Mouse (Mus musculus) G1E (cell line): Measurements from ENCODE around the gene Ngp. TPM values are rescaled to one million over a fixed set of nuclear protein-coding genes. Genes with fewer than 3 reads are reported as not detected.
A peak's percentile ranks its signal among the peaks of the same experiment; 100 is the strongest.

Experiments used
- ATAC-seq: 2 replicates; pipeline ENCODE4 v1.8.0; 2016; ENCODE audit warnings: mild to moderate bottlenecking; ENCODE audit not compliant: insufficient number of reproducible peaks, poor library complexity, low FRiP score, severe bottlenecking; ENCODE audit errors: extremely low read depth
- DNase-seq: peaks from one replicate; pipeline ENCODE4 v3.0.0; 2012; ENCODE audit warnings: low spot score
- H3K27me3 ChIP-seq: 2 replicates; pipeline ENCODE4 v1.6.1; 2012; ENCODE audit warnings: mild to moderate bottlenecking, low read length, inconsistent platforms; ENCODE audit not compliant: insufficient read depth
- H3K36me3 ChIP-seq: replicated peaks from 2 replicates; pipeline ENCODE3; 2012; ENCODE audit warnings: mild to moderate bottlenecking, inconsistent platforms
- H3K4me1 ChIP-seq: 2 replicates; pipeline ENCODE4 v1.6.1; 2012; ENCODE audit warnings: low read depth, low read length, inconsistent platforms, mixed read lengths; ENCODE audit not compliant: insufficient read depth
- H3K4me3 ChIP-seq: 2 replicates; pipeline ENCODE4 v1.5.1; 2012; ENCODE audit warnings: low read depth, mild to moderate bottlenecking, inconsistent platforms, low read length, moderate library complexity, mixed read lengths
- H3K9me3 ChIP-seq: replicated peaks from 2 replicates; pipeline ENCODE4 v1.6.1; 2012; ENCODE audit warnings: inconsistent platforms
- CTCF ChIP-seq: IDR thresholded peaks from 2 replicates; pipeline ENCODE4 v1.5.1; 2012; ENCODE audit warnings: low read depth, low read length, inconsistent platforms, mixed read lengths
- GATA1 ChIP-seq: IDR thresholded peaks from 2 replicates; pipeline ENCODE4 v1.6.1; 2012; ENCODE audit warnings: borderline replicate concordance, low read length, inconsistent platforms, mixed read lengths
- GATA2 ChIP-seq: IDR thresholded peaks from 2 replicates; pipeline ENCODE4 v1.6.1; 2012; ENCODE audit warnings: low read depth, low read length, inconsistent platforms, borderline replicate concordance
- POLR2AphosphoS5 ChIP-seq: IDR thresholded peaks from 2 replicates; pipeline ENCODE4 v1.6.1; 2012; ENCODE audit warnings: low read depth, low read length, inconsistent platforms; ENCODE audit not compliant: insufficient replicate concordance
- TAL1 ChIP-seq: conservative IDR thresholded peaks from 2 replicates; pipeline ENCODE4 v1.6.1; 2012; ENCODE audit warnings: low read depth, low read length, inconsistent platforms, mixed read lengths
- polyA plus RNA-seq: library from polyadenylated mRNA; stranded (reverse); fragments of >175 nt; gene quantifications from 2 replicates; pipeline ENCODE4 v1.2.3, GENCODE M21; 2012
- total RNA-seq, 2 experiments: library from RNA; stranded (forward) in 1 of 2; stranded (reverse) in 1 of 2; fragments of 200-1000 nt in 1 of 2; fragments of >200 nt in 1 of 2; fragmentation: Nextera tagmentation in 1 of 2; gene quantifications; 2 replicates each; pipeline ENCODE4 v1.2.3; 2014 to 2017

The Ngp gene
- total and polyA plus RNA-seq, 3 experiments = 0.08 to 0.11 TPM; not detected in 1

DNA sequence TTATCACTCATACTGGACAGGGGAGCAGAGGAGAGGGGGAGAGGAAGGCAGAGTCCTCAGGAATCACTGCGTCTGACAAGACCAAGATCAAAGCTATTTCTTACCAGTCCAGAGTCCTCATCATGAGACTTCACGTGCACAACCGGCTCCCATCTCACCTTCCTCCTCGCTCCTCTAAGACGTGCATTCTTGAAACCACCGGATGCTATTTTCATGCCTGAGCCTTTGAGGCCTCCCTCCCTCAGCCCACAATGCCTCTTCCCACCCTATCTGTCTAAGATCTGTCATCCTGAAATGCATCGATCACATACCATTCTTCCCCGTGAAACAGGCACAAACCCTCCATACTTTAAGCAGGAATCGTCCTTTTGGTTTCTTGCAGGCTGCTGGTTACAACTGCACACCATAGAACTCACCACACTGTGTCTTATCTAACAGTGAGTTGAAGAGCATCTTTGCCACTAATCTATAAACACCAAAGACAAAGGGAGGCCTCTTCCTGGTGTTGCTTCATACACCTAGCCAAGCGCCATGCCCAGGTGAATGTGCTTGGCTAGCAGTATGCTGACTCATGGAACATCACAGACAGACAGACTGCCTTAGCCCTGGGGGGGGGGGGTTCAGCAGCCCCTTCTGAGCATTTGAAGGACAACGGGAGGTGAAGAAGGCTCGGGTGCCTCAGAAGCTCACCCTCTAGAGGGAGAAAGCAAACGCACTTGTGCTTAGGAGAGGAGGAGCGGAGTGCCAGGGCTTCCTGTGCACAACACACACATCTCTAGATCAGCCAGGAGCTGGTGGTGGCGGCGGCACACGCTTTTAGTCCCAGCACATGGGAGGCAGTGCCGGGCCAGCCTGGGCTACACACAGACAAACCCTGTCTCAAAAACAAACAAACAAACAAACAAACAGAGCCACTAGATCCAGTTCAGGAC lies 41.6 kb downstream of the Ngp start:
- DNase-seq = no peak
- Histone ChIP-seq H3K36me3 (peaks cover 45% of the 10 kb centered on the region), H3K27me3 (no peaks in the 10 kb centered on the region), H3K9me3 (no peaks in the 10 kb centered on the region), H3K4me3 (no peak overlapping the region), H3K4me1 (peaks cover 71% of the 10 kb centered on the region)
- ATAC-seq = no peak
- TF ChIP-seq CTCF (no peak), GATA1 (no peak), GATA2 (no peak), TAL1 (no peak), POLR2AphosphoS5 (no peak)

DNA sequence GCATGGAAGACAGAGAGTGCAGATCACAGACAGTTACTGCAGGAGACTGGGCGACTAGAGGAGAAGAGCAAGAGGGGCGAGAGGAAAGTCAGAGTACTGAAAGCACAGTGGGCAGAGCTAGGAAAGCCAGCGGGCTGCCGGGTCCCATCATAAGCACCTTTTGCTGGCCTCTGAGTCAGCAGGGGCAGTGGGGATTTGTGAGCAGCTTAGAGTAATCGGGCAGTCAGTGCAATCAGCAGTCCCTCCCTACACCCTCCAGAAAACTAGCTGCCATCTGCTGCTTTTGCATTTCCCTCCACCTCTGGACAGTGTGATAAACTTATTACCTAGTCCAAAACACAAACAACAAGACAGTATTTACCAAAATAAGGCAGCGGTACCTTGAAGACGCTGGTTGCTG lies 42.8 kb downstream of the Ngp start:
- no peaks in the 10 kb centered on the region for H3K27me3 ChIP-seq
- peaks cover 42% of the 10 kb centered on the region for H3K36me3 ChIP-seq
- peaks cover 70% of the 10 kb centered on the region for H3K4me1 ChIP-seq
- ATAC-seq (no peak), DNase-seq (no peak)
- H3K4me3 ChIP-seq = no peak overlapping the region
- TF ChIP-seq CTCF (no peak), TAL1 (no peak), GATA2 (no peak), POLR2AphosphoS5 (no peak), GATA1 (no peak)
- no peaks in the 10 kb centered on the region for H3K9me3 ChIP-seq

DNA sequence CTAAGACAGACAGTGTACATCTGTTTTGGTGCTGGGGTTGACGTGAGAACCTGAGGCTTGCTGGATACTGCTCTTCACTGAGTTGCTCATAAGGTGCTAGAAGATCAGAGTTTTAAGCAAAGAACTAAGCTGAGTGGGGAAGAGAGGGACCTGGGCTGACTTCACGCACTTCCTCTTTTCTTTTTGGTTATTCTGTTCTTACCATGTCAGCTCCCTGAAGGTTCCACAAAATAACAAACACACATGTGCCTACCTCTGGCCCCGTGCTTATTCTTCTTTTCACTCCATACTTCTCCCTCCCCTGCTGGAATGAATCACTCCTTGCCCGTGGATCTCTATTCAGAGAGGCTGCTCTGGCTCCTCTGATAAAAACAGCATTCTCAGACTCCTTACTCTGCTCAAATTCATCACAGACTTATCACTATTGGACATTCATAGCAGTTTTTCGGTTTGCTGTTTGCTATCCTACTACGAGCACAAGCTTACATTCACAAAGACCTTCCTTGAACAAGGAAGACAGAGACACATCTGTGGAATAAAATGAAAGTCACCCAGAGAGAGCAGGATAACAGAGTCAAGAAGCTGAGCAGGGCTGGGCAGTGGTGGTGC lies 44.5 kb downstream of the Ngp start:
- peak; percentile 62 for DNase-seq
- H3K9me3 ChIP-seq = no peaks in the 10 kb centered on the region
- no peak overlapping the region for H3K4me3 ChIP-seq
- TF ChIP-seq POLR2AphosphoS5 (no peak), TAL1 (no peak), GATA1 (no peak), GATA2 (no peak), CTCF (no peak)
- peaks cover 53% of the 10 kb centered on the region for H3K4me1 ChIP-seq
- no peaks in the 10 kb centered on the region for H3K27me3 ChIP-seq
- H3K36me3 ChIP-seq = peaks cover 45% of the 10 kb centered on the region
- peak; percentile 25; the same call in 1 of the 2 replicates for ATAC-seq

DNA sequence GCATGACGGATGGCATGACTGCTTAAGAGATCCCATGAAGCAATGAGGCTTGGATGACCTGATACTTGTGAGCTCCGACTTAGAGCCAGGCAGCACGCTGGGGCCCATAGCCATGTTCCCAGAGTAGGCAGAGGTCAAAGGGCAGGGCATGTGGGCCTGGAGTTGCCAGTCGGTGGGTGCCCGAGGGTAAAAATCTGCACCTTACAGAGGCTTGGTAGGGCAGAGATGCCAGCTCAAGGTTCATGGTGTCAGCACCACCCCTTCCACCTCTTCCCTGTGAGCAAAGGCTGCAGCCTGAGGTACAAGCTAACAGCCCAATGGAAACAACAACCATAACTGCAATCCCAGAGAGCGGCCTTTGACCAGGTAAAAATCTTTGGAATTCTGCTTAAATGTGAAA lies 45.8 kb downstream of the Ngp start:
- Histone ChIP-seq H3K4me1 (peaks cover 42% of the 10 kb centered on the region), H3K4me3 (no peak overlapping the region), H3K36me3 (peaks cover 50% of the 10 kb centered on the region), H3K9me3 (no peaks in the 10 kb centered on the region), H3K27me3 (no peaks in the 10 kb centered on the region)
- DNase-seq (no peak), ATAC-seq (no peak)
- no peak for TF ChIP-seq GATA1
- TF ChIP-seq GATA2 = no peak
- TF ChIP-seq CTCF = no peak

DNA sequence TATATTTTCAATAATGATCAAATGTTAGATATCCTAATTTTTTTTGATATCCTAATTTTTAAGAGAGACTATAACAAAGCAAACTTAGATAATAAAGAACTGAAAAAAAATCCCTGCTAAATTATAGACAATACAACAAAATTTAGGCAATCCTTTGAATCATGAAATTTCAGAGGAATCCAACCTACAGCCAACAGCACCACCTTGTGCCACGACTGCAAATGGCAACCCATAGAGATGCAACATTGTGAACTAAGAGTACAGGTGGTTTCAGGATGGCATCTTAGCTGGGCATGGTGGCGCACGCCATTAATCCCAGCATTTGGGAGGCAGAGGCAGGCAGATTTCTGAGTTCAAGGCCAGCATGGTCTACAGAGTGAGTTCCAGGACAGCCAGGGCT lies 46.6 kb downstream of the Ngp start:
- Histone ChIP-seq H3K27me3 (no peaks in the 10 kb centered on the region), H3K4me1 (peaks cover 36% of the 10 kb centered on the region), H3K36me3 (peaks cover 43% of the 10 kb centered on the region), H3K4me3 (no peak overlapping the region), H3K9me3 (no peaks in the 10 kb centered on the region)
- TF ChIP-seq POLR2AphosphoS5 (no peak), CTCF (no peak), TAL1 (no peak), GATA2 (no peak), GATA1 (no peak)
- ATAC-seq (no peak), DNase-seq (no peak)

Other genes starting within 250 kb of the Ngp start
- 0.38 and 0.92 TPM in 2 replicates for gene Cspg5, start 176.0 kb upstream of the Ngp start, total RNA-seq (2014; fragmentation: Nextera tagmentation)
- 0.23 and 0.38 TPM in 2 replicates for gene Cspg5, start 176.0 kb upstream of the Ngp start, total RNA-seq (2017)
- 0.02 TPM in 1 of 2 replicates, not detected in the other for gene Cspg5, start 176.0 kb upstream of the Ngp start, polyA plus RNA-seq
- gene Elp6, start 114.6 kb upstream of the Ngp start, total RNA-seq (2014; fragmentation: Nextera tagmentation) = 5.4 and 7.1 TPM in 2 replicates
- 9.3 and 14.5 TPM in 2 replicates for gene Elp6, start 114.6 kb upstream of the Ngp start, total RNA-seq (2017)
- gene Elp6, start 114.6 kb upstream of the Ngp start, polyA plus RNA-seq = 12.9 and 13.4 TPM in 2 replicates
- gene Scap, start 86.5 kb upstream of the Ngp start, total RNA-seq (2014; fragmentation: Nextera tagmentation) = 13.5 and 23.6 TPM in 2 replicates
- 11.5 and 15.7 TPM in 2 replicates for gene Scap, start 86.5 kb upstream of the Ngp start, total RNA-seq (2017)
- 137 and 140 TPM in 2 replicates for gene Scap, start 86.5 kb upstream of the Ngp start, polyA plus RNA-seq
- gene Ptpn23, start 11.5 kb upstream of the Ngp start, total RNA-seq (2014; fragmentation: Nextera tagmentation) = 55.8 and 58.9 TPM in 2 replicates
- gene Ptpn23, start 11.5 kb upstream of the Ngp start, total RNA-seq (2017) = 6.9 and 8.2 TPM in 2 replicates
- 62.3 and 93.5 TPM in 2 replicates for gene Ptpn23, start 11.5 kb upstream of the Ngp start, polyA plus RNA-seq
- 11.4 and 20.8 TPM in 2 replicates for gene Klhl18, start 56.9 kb downstream of the Ngp start, total RNA-seq (2014; fragmentation: Nextera tagmentation)
- gene Klhl18, start 56.9 kb downstream of the Ngp start, total RNA-seq (2017) = 6.3 and 6.5 TPM in 2 replicates
- gene Klhl18, start 56.9 kb downstream of the Ngp start, polyA plus RNA-seq = 4.7 and 5.7 TPM in 2 replicates
- gene Kif9, start 57.2 kb downstream of the Ngp start, total RNA-seq (2014; fragmentation: Nextera tagmentation) = 2.1 and 2.9 TPM in 2 replicates
- gene Kif9, start 57.2 kb downstream of the Ngp start, total RNA-seq (2017) = 2.0 and 3.1 TPM in 2 replicates
- 0.10 and 0.14 TPM in 2 replicates for gene Kif9, start 57.2 kb downstream of the Ngp start, polyA plus RNA-seq
- gene Setd2, start 112.8 kb downstream of the Ngp start, total RNA-seq (2014; fragmentation: Nextera tagmentation) = 220 and 221 TPM in 2 replicates
- 154 and 162 TPM in 2 replicates for gene Setd2, start 112.8 kb downstream of the Ngp start, total RNA-seq (2017)
- 9.4 and 20.1 TPM in 2 replicates for gene Setd2, start 112.8 kb downstream of the Ngp start, polyA plus RNA-seq
- gene Nradd, start 204.7 kb downstream of the Ngp start, total RNA-seq (2014; fragmentation: Nextera tagmentation) = 1.3 TPM in 1 of 2 replicates, not detected in the other
- gene Nradd, start 204.7 kb downstream of the Ngp start, total RNA-seq (2017) = 5.8 and 7.3 TPM in 2 replicates
- 1.8 and 2.2 TPM in 2 replicates for gene Nradd, start 204.7 kb downstream of the Ngp start, polyA plus RNA-seq
- 26.1 and 37.4 TPM in 2 replicates for gene Nbeal2, start 234.4 kb downstream of the Ngp start, total RNA-seq (2014; fragmentation: Nextera tagmentation)
- gene Nbeal2, start 234.4 kb downstream of the Ngp start, total RNA-seq (2017) = 28.1 and 32.5 TPM in 2 replicates
- 56.7 and 64.7 TPM in 2 replicates for gene Nbeal2, start 234.4 kb downstream of the Ngp start, polyA plus RNA-seq
- 36.2 TPM in 2 replicates for gene Ccdc12, start 236.8 kb downstream of the Ngp start, total RNA-seq (2014; fragmentation: Nextera tagmentation)
- gene Ccdc12, start 236.8 kb downstream of the Ngp start, total RNA-seq (2017) = 202 and 222 TPM in 2 replicates
- gene Ccdc12, start 236.8 kb downstream of the Ngp start, polyA plus RNA-seq = 331 and 365 TPM in 2 replicates